Mouse (Mus musculus) midbrain, embryonic 14.5 days (tissue): ENCODE measurements around the gene Gm20388. TPM values are rescaled to one million over a fixed set of nuclear protein-coding genes. Genes with fewer than 3 reads are reported as not detected.

Experiments used
- ATAC-seq: fragments of 200-750 bp; cut with Nextera tagmentation; 2 replicates; pipeline ENCODE4 v1.8.0; 2017; ENCODE audit warnings: moderate number of reproducible peaks, moderate library complexity; ENCODE audit not compliant: low FRiP score, low TSS enrichment
- DNase-seq: peaks from one replicate; pipeline ENCODE4 v3.0.0-alpha.2; 2015
- H3K27ac ChIP-seq: fragments of 300-500 bp; sonication (generic); replicated peaks from 2 replicates; pipeline ENCODE4 v1.5.1; 2014; ENCODE audit warnings: mild to moderate bottlenecking, low read depth, low read length, moderate library complexity
- H3K27me3 ChIP-seq: fragments of 300-500 bp; sonication (generic); 2 replicates; pipeline ENCODE4 v1.6.1; 2014; ENCODE audit warnings: low read length, control low read depth, mixed read lengths; ENCODE audit not compliant: control insufficient read depth, insufficient read depth
- H3K36me3 ChIP-seq: fragments of 300-500 bp; sonication (generic); 2 replicates; pipeline ENCODE4 v1.6.1; 2014; ENCODE audit warnings: low read length, control low read depth; ENCODE audit not compliant: control insufficient read depth, insufficient read depth
- H3K4me1 ChIP-seq: fragments of 300-500 bp; sonication (generic); 2 replicates; pipeline ENCODE4 v1.6.1; 2014; ENCODE audit warnings: mild to moderate bottlenecking, antibody characterized with exemption, low read length, control low read depth; ENCODE audit not compliant: control insufficient read depth, insufficient read depth
- H3K4me2 ChIP-seq: fragments of 300-500 bp; sonication (generic); 2 replicates; pipeline ENCODE4 v1.6.1; 2014; ENCODE audit warnings: mild to moderate bottlenecking, low read length, moderate library complexity
- H3K4me3 ChIP-seq: fragments of 300-500 bp; sonication (generic); replicated peaks from 2 replicates; pipeline ENCODE4 v1.5.1; 2014; ENCODE audit warnings: low read depth, low read length
- H3K9ac ChIP-seq: fragments of 300-500 bp; sonication (generic); replicated peaks from 2 replicates; pipeline ENCODE4 v1.6.1; 2014; ENCODE audit warnings: mild to moderate bottlenecking, low read length, moderate library complexity
- H3K9me3 ChIP-seq: fragments of 300-500 bp; sonication (generic); 2 replicates; pipeline ENCODE4 v1.6.1; 2016; ENCODE audit warnings: low read length, control low read depth, mixed read lengths; ENCODE audit not compliant: control insufficient read depth
- WGBS: fragments of 180-500 bp; shearing (Covaris S2); extraction: QIAGEN DNeasy Blood & Tissue Kit; methylation state at CpG from one replicate; pipeline ENCODE4 v1.1.7; 2014; 5-methylcytosine and 5-hydroxymethylcytosine counted together
- polyA plus RNA-seq: library from polyadenylated mRNA; unstranded; fragments of >200 nt; fragmentation: Nextera tagmentation; extraction: Ambion mirVana; gene quantifications from 2 replicates; pipeline ENCODE4 v1.2.1, GENCODE M21; 2014

Gene Gm20388
- polyA plus RNA-seq, 1 experiment from 2014 or later: 4.1 TPM

DNA sequence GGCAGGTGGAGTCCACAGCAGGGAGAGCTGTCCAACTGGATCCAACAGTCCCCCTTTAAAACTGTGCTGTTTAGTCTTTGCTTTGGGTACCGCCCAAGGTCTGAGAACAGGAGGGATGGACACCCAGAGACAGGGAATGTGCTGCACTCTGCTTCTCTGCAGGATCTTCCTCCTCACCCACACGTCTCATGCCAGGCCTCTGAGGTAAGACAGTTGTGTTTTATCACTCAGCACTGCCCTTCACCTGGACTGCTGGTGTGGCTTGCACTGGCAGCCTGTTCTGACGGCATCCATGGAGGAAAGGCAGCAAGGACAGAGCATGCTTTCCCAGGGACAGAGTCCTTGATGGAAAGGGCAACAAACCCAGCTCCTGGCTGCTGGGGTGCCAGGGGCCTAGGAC lies 2991.9 kb downstream of the Gm20388 start:
- 69% methylated on average over 3 of the region's 3 CpGs for WGBS
- Histone ChIP-seq H3K9ac (no peak overlapping the region), H3K4me3 (no peak overlapping the region), H3K27ac (no peak overlapping the region), H3K4me1 (no peaks in the 10 kb centered on the region), H3K36me3 (peaks cover 28% of the 10 kb centered on the region), H3K27me3 (no peaks in the 10 kb centered on the region), H3K4me2 (no peak overlapping the region), H3K9me3 (no peaks in the 10 kb centered on the region)
- ATAC-seq (no peak), DNase-seq (no peak)

DNA sequence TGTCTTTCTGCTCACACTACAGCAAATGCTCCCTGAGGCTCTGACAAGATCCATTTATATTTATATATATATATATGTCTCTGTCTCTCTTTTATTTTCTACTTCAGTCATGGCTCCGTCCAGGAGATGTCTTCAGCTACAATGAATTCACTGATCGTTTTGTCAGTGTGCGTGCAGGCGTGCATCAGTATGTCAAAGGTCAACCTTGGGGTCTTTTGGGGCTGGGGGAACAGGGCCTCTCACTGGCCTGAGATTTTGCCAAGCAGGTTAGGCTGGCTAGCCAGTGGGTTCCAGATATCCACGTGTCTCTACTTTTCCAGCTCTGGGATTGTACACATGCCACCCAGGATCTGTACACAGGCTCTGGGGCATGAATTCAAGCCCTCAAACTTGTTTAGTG lies 2992.4 kb downstream of the Gm20388 start:
- WGBS: 24% methylated on average over 5 of the region's 5 CpGs
- peaks cover 29% of the 10 kb centered on the region for H3K36me3 ChIP-seq
- ATAC-seq (no peak), DNase-seq (no peak)
- H3K9me3 ChIP-seq: no peaks in the 10 kb centered on the region
- H3K4me1 ChIP-seq: no peaks in the 10 kb centered on the region
- H3K27ac ChIP-seq: no peak overlapping the region
- H3K9ac ChIP-seq: no peak overlapping the region
- no peak overlapping the region for H3K4me3 ChIP-seq
- H3K27me3 ChIP-seq: no peaks in the 10 kb centered on the region
- H3K4me2 ChIP-seq: no peak overlapping the region

DNA sequence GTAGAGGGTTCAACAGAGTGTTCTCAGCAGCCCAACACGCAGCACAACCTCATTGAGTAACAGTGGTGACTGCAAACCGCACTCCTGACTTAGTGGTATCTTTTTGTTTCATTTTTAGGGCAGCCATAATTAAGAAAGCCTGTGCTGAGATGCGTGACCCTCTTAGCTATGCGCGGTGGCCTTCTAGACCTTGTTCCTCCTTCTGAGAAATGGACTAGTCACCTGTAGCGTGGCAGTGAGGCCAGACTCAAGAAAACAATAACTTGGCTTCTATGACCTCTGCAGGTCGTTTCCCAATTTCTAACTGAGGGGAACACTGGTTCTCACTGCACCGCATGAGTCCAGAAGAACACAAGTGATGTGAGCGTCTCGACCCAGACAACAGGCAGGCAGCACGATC lies 2993.9 kb downstream of the Gm20388 start:
- Histone ChIP-seq H3K4me1 (no peaks in the 10 kb centered on the region), H3K9me3 (no peaks in the 10 kb centered on the region), H3K36me3 (peaks cover 22% of the 10 kb centered on the region), H3K27me3 (no peaks in the 10 kb centered on the region), H3K27ac (no peak overlapping the region), H3K9ac (no peak overlapping the region), H3K4me3 (no peak overlapping the region), H3K4me2 (no peak overlapping the region)
- ATAC-seq: no peak
- 91% methylated on average over 11 of the region's 11 CpGs for WGBS
- DNase-seq: no peak

DNA sequence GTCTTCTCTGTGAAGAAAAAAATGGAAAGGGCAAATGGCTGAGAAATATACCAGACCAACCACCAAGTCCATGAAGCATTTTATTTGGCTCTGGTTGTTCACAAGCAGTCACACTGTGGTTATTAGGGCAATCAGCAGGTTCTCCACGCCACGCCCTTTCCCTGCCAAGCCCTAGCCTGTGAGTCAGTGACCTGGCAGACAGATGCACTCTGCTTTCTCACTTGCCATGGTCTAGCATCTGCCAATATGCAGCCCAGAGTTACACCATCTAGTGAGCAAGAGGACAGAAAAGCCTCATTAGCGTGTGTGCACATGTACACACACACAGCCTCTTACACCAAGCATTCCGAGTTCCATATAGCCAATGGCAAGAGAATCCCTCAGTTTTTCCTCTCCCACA lies 2994.7 kb downstream of the Gm20388 start:
- peaks cover 20% of the 10 kb centered on the region for H3K36me3 ChIP-seq
- DNase-seq: no peak
- ATAC-seq: no peak
- H3K9me3 ChIP-seq: no peaks in the 10 kb centered on the region
- H3K27me3 ChIP-seq: no peaks in the 10 kb centered on the region
- 89% methylated on average over 4 of the region's 4 CpGs for WGBS
- no peak overlapping the region for H3K4me2 ChIP-seq
- H3K4me3 ChIP-seq: no peak overlapping the region
- H3K27ac ChIP-seq: no peak overlapping the region
- H3K9ac ChIP-seq: no peak overlapping the region
- H3K4me1 ChIP-seq: no peaks in the 10 kb centered on the region

DNA sequence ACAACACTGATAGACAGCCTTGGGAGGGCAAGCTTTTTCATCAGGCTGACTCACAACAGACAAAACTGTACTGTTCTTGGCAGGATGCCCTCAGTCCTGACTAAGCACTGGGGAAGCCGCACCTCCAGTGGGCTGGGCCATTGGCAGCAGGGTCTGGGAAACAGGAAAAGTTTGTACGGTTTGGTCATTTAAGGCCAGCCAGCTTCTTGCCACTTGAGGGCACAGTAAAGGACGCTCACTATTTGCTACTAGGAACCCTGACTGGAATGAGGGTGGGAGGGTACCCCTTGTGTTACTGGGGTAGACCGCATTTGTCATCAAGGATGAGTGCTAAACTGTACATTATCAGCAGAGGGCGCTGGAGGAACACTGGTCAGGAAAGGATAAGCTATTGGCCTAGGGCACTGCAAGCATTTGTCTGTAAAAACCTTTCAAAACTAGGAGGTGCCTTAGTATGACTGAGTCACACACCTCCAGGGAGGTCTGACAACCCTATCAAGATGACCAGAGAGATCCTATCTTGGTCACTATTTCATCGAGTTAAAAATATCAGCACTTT lies 2995.9 kb downstream of the Gm20388 start:
- no peaks in the 10 kb centered on the region for H3K9me3 ChIP-seq
- WGBS: 53% methylated on average over 6 of the region's 6 CpGs
- no peak overlapping the region for H3K4me2 ChIP-seq
- H3K4me3 ChIP-seq: no peak overlapping the region
- no peaks in the 10 kb centered on the region for H3K27me3 ChIP-seq
- H3K4me1 ChIP-seq: no peaks in the 10 kb centered on the region
- ATAC-seq: peak; percentile 74
- no peak overlapping the region for H3K9ac ChIP-seq
- H3K27ac ChIP-seq: no peak overlapping the region
- DNase-seq: peak; percentile 92
- H3K36me3 ChIP-seq: peaks cover 20% of the 10 kb centered on the region

DNA sequence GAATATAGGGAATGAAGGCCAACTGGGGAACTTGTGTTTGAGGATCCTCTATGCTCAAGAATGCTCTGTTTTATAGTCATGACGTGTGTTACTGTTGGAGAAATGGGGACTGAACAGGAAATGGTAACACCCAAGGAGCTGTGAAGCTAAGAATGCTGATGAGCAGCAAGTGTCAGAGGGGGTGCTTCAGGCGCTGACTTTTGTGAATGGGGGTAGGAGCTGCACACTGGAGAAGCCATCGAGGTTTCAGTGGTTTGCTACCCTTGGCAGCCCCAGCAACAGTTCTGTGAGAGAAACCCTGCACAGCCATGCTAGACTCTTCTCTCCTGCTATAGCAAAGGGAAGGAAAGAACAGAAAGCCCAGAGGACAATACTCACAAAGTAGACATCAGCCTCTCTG lies 3001.5 kb downstream of the Gm20388 start:
- no peaks in the 10 kb centered on the region for H3K4me1 ChIP-seq
- no peak overlapping the region for H3K27ac ChIP-seq
- H3K4me2 ChIP-seq: no peak overlapping the region
- ATAC-seq (no peak), DNase-seq (no peak)
- H3K9me3 ChIP-seq: no peaks in the 10 kb centered on the region
- no peak overlapping the region for H3K9ac ChIP-seq
- H3K36me3 ChIP-seq: peaks cover 33% of the 10 kb centered on the region
- H3K4me3 ChIP-seq: no peak overlapping the region
- no peaks in the 10 kb centered on the region for H3K27me3 ChIP-seq
- WGBS: 90% methylated on average over 3 of the region's 3 CpGs

DNA sequence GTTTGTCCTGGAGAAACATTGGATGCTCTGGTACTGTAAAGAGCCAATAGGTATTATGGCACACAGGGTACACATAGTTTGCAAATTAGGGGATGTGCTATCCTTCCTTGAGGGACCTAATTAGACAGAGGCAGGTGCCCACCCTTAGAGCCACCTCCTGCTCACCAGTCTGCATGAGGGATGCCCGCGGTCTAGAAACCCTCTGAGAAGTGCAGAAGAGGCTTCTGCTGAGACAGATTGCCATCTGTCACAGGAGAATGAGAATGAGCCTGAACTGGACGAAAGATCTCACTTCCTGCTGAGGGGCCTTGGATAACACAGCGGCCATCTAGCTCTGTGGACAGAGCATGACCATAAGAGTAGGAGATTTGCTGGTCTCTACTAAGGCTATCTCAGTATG lies 3002.2 kb downstream of the Gm20388 start:
- Histone ChIP-seq H3K9me3 (no peaks in the 10 kb centered on the region), H3K36me3 (peaks cover 26% of the 10 kb centered on the region), H3K4me1 (peaks cover 4% of the 10 kb centered on the region; the same call in 1 of the 2 replicates), H3K4me3 (no peak overlapping the region), H3K27ac (no peak overlapping the region), H3K9ac (no peak overlapping the region), H3K4me2 (no peak overlapping the region), H3K27me3 (no peaks in the 10 kb centered on the region)
- DNase-seq: no peak
- ATAC-seq: no peak
- 82% methylated on average over 4 of the region's 4 CpGs for WGBS

DNA sequence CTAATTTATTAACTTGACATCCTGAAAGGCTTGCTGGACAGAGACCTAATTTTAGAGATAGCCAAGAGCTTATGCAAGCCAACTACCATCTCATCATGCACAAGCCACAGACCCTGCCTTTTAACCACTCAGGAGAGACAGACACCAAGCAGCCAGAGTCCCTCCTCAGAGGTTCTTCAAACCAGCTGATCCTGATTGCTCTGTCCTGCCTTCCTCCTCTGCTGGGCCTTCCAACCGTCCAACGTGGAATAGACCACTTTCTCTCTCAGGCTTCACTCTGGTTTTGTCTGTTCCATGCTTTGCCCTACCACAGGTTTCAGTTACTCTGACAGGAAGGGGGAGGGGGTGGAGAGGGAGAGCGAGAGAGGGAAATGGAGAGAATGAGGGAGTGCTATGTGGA lies 3006.1 kb downstream of the Gm20388 start:
- WGBS: 79% methylated on average over 3 of the region's 3 CpGs
- ATAC-seq (no peak), DNase-seq (no peak)
- Histone ChIP-seq H3K9ac (no peak overlapping the region), H3K4me2 (no peak overlapping the region), H3K4me1 (peaks cover 14% of the 10 kb centered on the region), H3K27ac (no peak overlapping the region), H3K27me3 (no peaks in the 10 kb centered on the region), H3K4me3 (no peak overlapping the region), H3K9me3 (no peaks in the 10 kb centered on the region), H3K36me3 (peaks cover 17% of the 10 kb centered on the region)

DNA sequence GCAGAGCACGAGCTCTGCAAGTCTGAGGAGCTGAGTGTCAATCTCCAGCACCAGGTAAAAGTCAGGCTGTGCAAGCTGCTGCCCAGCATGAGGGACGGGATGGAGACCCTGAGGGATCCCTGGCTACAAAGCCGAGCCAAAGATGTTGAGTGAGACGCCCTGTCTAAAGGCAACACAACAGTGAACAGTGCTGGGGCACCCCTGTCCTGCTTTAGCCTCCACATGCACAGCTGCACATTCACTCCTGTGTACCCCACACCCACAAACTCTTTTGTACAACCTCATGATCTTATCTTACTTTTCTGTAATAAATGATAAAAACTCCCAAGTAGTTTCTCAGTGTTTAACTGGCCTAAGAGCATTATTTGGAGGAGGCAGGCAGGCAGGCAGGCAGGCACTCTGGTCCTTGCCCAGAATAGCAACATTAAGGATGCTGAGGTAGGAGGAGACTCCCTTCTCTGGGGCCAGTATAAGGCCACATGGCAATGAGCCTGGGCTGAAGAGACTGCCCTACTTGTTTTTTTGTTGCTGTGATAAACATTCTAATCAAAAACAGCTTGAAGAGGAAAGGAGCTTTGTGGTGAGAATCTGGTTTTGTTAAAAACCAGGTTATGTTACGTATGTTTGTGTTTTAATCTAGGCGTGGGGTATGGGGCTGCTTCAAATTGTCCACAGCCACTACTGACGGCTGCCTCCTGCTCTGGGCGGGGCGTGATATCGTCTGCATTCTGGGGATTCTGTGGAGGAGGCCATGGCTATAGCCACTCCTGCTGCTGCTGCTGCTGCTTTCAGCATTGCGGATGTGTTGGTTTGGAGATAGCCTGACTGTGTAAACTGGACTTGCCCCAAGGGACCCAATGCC lies 3007.1 kb downstream of the Gm20388 start:
- DNase-seq (no peak), ATAC-seq (no peak)
- Histone ChIP-seq H3K4me3 (no peak overlapping the region), H3K4me1 (peaks cover 21% of the 10 kb centered on the region), H3K9ac (no peak overlapping the region), H3K9me3 (no peaks in the 10 kb centered on the region), H3K4me2 (no peak overlapping the region), H3K36me3 (peaks cover 13% of the 10 kb centered on the region), H3K27me3 (no peaks in the 10 kb centered on the region), H3K27ac (no peak overlapping the region)
- 71% methylated on average over 11 of the region's 11 CpGs for WGBS
